Mouse (Mus musculus): Measurements from ENCODE around the gene 4930563M21Rik.
"Not testable (repeated sequence)": the region's sequence is repeated elsewhere in the genome, so short reads cannot be mapped to it uniquely, and the experiment has no call there.

The 4930563M21Rik gene

GRCm38 (mm10) chr9:56010450-56010849 lies at the start of gene 4930563M21Rik:
Gene 4930563M21Rik (minus strand): TSS chr9:56010550.
- DNase-seq = no peak

- no peak for DNase-seq
Observed at GRCm38 (mm10) chr9:56056147-56056546, 45.8 kb upstream of the 4930563M21Rik start.

GRCm38 (mm10) chr9:56053796-56054195 lies 43.4 kb upstream of the 4930563M21Rik start:
- no peak for DNase-seq

- DNase-seq = no peak
Observed at GRCm38 (mm10) chr9:56042181-56042621, 31.9 kb upstream of the 4930563M21Rik start.

GRCm38 (mm10) chr9:56041372-56042180 lies 31.2 kb upstream of the 4930563M21Rik start, which contains the start of gene Rcn2:
Gene Rcn2 (plus strand): TSS chr9:56041845.
- DNase-seq = peak; percentile 94

- no peak for DNase-seq
Observed at GRCm38 (mm10) chr9:56032219-56032618, 21.9 kb upstream of the 4930563M21Rik start.

GRCm38 (mm10) chr9:56027292-56027691 lies 16.9 kb upstream of the 4930563M21Rik start:
- no peak for DNase-seq

GRCm38 (mm10) chr9:56024772-56025171 lies 14.4 kb upstream of the 4930563M21Rik start:
- DNase-seq = no peak

- not testable (repeated sequence) for DNase-seq
Observed at GRCm38 (mm10) chr9:56004679-56005078, 5.7 kb downstream of the 4930563M21Rik start.

- no peak for DNase-seq
Observed at GRCm38 (mm10) chr9:55946819-55947218, 63.5 kb downstream of the 4930563M21Rik start.

- DNase-seq = peak; percentile 41
Observed at GRCm38 (mm10) chr9:55941356-55941755, 69.0 kb downstream of the 4930563M21Rik start.

GRCm38 (mm10) chr9:55938618-55938985 lies 71.7 kb downstream of the 4930563M21Rik start:
- DNase-seq = no peak

- DNase-seq = peak; percentile 88
Observed at GRCm38 (mm10) chr9:55937664-55938617, 72.4 kb downstream of the 4930563M21Rik start, which contains the start of gene Scaper. Gene Scaper (minus strand): TSS chr9:55938119.

- DNase-seq = no peak
Observed at GRCm38 (mm10) chr9:55937224-55937663, 73.1 kb downstream of the 4930563M21Rik start.

GRCm38 (mm10) chr9:55932482-55932881 lies 77.9 kb downstream of the 4930563M21Rik start:
- DNase-seq = no peak

GRCm38 (mm10) chr9:55918579-55918978 lies 91.8 kb downstream of the 4930563M21Rik start:
- DNase-seq = no peak

- no peak for DNase-seq
Observed at GRCm38 (mm10) chr9:55916751-55917150, 93.6 kb downstream of the 4930563M21Rik start.
